Mouse (Mus musculus): ENCODE measurements around the gene Dgkg.

Gene Dgkg

DNA sequence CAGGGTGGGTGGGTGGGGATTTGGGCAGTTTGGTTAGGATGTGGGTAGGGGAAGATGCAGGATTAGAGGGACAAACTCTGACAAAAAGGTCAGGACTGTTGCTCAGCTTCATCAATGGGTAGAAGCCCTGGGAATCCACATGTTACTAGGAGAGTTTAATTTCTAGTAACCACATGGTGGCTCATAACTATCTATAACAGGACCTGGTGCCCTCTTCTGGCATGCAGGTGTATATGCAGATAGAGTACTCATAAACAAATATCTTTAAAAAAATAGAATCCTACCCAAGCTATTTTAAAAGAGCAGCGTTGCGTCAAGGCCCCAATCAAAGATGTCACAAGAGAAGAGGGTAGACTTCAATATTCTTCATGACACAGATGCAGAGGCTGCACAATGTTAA is 63.1 kb downstream of the Dgkg start:
- peak; percentile 8 for DNase-seq

DNA sequence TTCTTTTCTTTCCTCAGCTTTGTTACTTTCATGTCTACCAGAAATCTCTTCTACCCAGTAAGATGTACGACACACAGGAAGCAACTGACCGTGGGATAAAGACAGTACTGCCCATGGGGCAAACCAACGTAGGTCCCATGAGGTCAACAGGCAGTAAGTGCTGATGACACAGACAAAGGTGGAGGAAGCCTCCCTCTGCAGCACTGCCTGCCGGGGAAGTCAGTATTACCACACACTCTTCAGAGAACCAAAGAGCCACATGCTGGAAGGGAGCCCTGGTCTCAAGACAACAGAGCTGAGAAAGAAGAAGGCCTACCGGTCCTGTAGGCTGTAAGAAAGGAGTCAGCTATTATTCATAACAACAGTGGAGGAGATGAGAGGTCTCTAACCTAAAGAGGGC is 67.4 kb downstream of the Dgkg start:
- no peak for DNase-seq

DNA sequence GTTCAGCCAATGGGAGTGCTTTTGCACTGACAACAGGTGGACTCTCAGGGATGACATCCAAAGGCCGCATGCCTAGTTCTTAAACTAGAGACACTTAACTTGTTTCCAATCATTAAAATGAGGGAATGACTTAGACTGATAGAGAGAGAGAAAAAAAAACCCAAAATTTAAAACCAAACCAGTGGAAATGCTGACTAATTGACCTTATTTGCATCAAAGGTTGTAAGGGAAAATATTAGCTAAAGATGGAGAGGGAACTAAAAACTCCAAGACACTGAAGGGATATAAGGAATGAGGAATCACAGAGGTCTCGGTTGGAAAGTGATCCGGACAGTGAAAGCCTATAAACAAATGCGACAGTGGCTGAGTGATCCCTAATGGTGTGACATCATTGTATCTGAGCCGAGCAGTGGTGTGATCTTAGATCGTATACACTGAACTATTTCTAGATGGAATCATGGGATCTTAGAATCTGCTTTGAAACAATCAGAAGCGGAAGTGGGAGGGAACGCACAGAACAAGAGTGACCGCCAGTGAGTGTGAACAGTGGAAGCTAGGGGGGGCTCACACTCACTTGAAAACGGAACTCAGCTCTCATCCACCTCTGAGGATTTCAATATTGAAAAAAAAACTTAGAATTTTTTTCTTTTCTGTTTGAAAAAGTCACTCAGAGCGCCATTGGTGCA is 70.7 kb downstream of the Dgkg start:
- no peak for DNase-seq

DNA sequence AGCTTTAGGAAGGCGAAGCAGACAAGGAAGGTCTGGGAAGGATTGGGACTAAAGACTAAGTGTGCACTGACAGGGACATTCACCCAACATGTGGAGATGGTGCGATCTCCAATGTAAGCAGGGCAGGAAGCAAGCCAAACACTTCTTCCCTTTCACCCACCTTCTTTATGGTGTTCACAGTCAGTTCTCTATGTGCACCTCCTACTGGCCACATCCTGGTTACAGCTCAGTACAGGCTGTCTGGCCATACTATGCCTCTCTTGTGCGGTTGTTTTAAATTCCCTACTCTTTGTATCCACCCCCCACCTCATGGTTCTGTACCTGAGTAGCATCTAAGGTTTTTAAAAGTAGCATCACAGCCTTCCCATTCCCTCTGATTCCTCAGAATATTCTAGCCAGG is 71.5 kb downstream of the Dgkg start:
- no peak for DNase-seq

DNA sequence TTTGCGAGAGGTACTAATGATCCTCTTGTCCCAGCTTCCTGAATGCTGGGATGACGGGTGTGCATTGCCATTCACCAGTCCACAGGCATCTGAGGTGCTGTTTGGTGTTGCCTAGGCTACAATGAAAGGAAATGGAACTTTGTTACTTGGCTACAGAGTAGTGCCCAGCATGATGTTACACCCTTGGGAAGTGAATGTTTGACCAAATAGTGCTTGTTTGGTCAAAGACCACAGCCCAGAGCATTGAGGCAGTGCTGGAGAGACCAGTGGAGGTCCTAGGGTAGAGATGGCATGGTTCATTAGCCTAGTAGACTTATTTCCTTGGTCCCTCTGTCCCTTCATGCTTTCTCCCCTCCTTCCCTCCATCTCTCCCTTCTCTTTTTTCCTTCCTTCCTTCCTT is 73.6 kb downstream of the Dgkg start:
- DNase-seq, result no peak

DNA sequence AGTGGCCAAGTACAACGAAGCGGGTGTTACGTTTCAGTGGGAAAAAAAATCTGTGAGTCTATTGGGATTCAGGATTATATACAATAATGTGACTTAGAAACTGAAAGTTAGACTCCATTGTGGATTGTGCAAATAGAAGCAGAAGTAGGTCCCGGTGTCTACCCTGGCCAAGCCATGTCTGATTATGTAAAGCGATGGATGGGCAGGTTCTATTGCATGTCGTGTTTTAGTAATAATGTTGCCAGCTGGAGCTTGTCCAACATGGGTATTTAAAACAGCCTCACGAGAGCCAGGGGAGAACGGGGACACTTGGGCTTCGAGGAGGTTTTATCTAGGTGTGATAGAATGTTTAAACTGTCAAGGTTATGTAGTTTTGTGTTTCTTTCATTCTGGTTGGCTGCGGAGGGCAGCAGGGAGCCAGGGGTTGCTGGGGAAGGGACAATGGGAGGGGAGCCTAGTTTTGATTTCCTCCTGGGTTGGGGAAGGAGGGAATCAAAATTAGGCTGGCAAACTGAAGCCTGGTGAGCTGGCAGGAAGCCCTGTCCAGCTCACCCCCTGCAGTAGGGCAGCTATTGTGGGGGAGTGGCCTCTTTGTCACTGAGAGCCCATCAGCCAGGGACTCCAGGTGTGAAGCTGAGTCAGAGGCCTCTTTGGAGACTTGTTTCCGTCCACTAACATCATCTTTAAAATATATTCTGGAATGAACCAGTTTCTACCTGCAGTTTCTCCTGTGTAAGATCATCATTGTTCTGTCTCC is 74.7 kb downstream of the Dgkg start:
- no peak for DNase-seq

DNA sequence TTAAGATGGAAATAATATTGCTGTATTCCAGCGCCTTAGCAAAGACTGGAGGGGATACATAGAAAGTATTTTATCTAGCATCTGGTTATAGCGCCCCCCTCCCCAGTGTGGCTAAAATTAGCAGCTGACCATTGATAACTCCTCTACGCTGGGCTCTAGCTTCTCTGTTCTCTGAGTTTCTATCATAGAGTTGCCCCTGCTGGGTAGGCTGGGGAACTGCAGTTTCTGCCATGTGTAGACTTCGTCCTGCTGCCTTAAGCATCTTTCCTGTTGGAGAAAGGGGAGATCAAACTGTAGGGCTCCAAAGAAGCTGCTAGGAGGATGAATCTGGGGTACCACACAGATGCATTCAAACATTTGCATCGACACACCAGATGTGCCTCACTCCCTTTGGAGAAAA is 76.9 kb downstream of the Dgkg start:
- DNase-seq, result no peak

DNA sequence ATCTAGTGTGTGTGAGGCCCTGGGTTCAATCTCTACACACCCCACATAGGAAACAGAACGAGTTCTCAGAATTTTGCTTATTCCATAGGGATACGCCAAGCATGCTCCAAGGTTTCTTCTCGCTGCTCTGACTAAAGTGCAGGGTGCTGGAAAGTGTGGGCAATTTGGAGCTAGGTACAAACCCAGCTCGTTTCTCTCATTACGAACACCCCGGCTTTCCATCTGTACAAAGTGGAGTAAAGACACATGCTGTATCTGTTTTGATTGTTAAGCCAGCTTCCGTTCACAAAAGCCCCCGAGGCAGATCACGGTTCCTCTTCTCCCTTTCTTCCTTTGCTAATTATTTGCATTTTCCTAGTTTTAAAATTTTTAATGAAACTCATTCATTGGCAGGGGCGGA is 78.1 kb downstream of the Dgkg start:
- DNase-seq, result no peak

DNA sequence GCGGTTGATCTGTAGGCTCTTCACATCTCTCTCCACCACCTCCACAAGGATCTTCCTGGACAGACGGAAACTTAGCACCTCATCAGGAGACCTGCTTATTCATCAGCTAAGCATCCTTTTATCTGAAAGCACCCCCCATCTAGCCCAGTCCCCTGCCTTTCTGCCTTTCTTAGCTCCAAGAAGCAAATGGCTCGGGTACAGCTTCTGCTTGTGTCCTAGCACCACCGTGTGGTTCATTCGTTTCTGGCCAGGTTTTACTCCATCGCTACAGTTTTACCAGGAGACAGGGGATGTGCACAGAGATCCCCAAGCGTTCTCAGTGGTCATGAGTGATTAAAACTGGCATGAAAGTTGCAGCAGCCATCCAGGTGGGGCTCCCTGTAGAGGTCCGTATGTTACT is 79.4 kb downstream of the Dgkg start:
- no peak for DNase-seq

DNA sequence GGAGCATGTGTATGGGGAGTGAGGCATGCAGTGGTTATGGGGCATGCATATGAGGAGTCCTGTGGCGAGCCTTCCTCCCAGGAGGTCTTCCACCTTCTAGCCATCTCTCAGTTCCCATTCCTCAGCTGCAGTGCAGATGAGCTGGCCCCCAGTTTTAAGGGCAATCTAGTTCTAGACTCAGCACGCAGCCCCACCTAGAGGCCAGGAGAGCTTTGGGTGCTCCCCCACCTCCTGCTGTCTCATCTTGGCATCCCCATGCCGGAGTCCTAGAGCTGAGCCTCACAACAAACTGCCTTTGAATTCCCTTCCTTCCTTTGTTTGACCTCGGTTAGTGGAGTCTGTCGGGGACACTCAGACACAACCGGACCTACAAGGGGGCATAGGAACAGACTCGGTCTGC is 82.9 kb downstream of the Dgkg start:
- DNase-seq, result no peak

DNA sequence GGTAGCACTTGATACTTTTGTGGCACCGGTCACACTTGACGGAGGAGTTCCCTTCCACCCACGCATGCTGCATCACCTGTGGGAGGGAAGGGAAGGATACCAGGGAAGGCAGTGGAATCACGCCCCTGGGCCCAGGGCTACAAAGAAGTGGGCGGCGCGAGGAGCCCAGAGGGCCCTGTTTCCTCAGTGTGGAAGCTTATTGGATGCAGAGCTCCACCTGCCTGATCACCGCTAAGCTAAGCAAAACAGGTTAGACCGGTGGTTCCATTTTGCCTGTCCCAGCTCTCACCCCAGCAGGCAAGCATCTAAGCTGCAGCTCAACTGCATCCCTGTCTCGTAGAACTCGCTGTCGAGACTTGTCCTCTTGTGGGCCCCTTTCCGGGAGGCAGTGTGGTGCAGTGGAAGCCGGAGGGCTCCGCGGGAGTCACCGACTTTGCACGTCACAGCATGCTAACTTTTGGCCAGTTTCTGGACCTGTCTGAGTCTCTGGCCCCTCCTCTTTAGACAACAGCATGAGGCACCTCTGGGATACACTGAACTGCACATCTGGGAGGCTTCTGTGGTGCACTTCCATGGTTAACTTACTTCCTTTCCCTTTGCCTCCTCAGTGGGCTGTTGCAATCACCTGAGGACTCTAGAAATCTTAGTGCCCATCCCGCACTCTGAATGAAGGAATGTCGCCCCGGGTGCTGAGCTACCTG is 84.2 kb downstream of the Dgkg start:
- no peak for DNase-seq

DNA sequence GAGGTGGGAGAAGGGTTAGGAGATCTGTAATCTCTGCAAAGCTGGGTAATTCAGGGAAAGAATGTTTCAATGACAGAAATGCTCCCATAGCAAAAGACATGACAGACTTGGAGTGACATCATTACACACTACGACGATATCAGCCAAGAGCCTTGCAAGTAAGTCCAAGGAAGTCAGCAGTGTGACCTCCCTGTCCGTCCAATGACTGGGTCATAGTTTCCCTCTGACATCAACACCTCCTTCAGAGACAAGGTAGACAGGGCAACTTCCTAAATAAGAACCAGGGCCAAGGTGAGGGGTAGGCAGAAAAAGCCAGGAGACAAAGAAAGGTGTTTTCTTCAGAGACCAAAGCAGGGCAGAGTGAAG is 92.1 kb downstream of the Dgkg start:
- no peak for DNase-seq

DNA sequence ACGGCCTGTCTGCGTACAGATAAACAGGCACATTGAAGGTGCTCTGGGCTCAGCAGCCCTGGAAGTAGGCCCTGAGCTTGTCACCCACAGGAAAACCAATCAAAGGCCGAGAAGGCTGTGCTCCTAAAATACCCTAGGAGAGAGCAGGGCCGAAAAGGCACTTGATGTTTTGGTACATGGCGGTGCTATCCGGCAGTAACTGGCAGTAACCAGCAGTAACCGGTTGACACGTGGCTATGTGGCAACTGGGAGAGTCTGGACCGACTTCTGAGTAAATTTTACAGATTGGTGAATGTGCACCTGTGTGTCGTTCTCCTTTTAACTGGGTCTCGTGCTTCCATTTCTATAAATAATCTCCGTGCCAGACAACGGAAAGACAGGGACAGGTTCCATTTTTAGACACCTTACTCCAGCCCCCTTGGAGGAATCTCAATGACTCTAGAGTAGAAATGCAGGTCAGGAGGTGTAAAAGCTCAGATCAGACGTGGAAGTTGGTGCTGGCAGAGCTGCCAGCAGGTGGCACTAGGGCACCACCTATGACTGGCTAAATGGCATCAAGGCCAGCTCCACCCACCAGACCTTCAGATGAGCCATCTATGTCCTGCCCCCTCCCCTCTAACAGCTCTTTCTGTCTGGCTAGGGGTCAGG is 92.6 kb downstream of the Dgkg start:
- DNase-seq, result peak; percentile 72

DNA sequence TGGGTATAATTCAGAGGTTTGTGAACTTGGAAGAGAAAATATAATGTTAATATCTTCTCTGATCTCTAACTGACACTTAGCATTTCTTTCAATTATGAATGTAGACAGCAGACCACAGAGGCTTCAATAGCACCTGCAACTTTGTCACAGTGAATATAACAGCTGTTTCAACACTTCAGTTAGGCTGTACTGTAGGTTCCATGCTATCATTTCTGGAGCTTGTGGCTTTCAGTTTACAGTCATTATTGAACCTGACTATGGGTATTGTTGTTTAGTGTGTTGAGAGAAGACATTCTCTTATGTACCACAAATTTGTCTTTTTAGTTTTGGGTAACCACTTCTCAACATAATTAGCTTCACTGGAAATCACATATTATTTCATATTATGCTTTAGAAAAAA is 93.4 kb downstream of the Dgkg start:
- no peak for DNase-seq

DNA sequence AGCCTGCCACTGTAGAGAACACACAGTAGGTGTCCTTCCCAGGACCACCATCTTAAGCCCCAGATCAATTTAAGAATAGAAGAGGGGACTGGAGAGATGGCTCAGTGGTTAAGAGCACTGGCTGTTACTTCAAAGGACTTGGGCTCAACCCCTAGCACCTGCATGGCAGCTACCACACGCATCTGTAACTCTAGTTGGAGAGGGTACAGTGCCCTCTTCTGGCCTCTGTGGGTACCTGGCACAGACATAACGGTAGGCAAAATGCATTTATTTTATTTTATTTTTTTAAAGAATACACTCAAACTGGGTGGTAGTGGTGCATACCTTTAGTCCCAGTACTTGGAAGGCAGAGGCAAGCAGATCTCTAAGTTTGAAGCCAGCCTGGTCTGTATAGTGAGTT is 102.0 kb downstream of the Dgkg start:
- peak; percentile 50 for DNase-seq

DNA sequence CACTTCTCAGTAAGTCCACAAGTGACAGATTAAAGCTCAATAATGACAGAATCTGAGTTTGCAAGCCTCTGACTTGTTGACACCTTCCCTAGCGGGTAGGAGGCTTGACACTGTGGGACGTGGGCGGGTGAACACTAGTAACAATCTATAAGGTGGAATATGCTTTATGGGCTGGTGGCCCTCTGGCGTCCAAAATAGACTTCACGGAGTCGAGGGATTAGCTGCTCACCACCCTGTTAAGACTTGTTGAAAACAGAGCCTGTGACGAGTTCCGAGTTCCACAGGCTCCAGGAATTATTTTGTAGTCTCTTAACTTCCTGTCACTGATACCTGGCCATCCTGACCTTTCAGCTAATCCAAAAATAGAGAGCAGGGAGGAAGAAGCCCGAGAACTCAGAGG is 104.7 kb downstream of the Dgkg start:
- no peak for DNase-seq

DNA sequence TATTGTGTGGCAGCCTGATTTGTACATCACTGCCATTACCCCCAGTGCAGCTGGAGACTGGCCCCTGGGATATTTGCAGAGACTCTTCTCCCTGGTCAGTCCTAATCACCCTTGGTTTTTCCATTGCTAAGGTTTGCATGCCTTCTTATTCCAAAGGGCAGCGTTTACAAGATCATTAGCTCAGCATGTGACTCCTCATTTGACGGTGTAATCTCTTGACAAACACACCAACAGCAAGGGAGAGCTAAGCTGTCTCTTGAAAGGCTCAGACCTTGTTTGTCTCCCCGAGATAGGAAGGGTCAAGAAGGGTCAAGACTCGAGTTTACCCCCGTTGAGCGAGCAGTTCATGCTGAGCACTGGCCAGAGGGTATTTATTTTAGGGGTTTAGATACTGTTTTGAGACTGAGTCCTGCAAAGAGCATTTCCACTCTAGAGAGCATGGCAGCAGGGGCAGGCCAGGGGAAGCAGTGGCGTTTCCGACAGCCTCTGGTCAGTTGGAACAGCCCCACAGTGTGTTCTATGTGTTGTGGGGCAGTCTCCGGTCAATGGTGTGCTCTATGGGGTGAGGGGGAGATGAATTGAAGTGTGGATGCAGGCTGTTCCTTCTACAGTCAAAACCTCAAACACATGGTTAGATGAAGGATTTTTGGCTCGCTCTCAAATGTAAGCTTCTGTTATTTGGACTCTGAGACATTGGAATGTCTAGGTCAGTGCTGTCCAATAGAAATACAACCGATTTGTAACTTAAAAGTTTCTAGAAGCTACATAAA is 105.6 kb downstream of the Dgkg start:
- no peak for DNase-seq

DNA sequence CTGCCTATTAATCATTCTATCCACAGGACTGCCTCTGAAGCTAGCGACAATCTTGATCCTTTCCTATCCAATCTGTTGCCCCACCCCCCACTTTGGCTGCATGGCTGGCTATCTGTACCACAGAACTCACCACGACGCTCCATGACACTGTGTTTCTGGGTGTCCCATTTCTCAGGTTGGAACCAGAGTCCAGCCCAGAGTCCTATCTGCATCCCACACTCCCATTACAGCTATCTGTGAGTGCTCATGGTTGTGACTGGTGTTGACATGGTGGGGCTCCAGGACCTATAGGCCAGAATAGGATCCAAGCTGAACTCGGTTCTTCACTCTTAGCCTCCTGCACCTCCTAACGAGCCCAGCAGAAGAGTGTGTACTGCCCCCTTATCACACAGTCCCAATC is 107.7 kb downstream of the Dgkg start:
- no peak for DNase-seq

DNA sequence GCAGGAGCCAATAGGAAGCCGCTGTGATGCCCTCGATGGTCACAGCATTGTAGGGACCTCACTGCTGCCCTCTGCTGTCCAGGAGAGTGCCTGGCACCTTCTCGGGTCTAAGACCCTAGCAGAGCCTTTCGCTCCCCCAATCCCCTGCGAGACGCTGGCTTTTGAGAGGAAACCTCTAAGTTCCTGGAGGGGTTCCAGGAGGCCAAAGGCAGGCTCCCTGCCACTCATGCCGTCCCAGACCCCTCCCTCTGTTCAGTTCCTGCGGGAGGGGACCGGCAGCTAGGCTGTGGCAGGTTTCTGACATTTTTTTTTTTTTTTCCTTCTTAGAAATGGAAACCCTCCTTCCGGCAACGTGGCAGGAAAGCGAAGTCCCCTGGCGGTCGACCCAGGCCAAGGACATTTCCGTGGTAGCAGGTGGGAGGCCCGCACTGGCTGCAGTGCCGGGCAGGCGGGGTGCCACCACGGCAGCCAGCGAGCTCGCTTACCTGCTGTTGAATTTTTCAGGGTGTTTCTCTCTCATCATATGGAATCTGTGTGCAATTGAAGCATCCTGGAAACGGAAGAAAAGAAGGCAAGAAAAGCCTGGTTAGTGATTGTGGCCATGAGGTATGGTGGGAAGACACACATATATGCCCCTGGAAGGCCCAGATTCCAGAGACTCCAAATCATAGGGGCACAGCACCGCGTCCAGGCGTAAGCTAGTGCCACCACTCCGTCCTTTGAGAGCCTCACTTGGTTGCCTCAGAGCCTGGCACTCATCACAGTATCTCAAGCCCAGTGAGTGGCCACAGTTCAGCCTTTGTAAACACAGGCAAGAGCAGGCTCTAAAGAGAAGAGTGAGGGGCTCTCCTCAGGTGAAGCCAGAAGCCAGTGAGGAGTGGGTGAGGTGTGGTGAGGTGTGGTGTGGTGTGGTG is 108.6 kb downstream of the Dgkg start:
- peak; percentile 90 for DNase-seq

DNA sequence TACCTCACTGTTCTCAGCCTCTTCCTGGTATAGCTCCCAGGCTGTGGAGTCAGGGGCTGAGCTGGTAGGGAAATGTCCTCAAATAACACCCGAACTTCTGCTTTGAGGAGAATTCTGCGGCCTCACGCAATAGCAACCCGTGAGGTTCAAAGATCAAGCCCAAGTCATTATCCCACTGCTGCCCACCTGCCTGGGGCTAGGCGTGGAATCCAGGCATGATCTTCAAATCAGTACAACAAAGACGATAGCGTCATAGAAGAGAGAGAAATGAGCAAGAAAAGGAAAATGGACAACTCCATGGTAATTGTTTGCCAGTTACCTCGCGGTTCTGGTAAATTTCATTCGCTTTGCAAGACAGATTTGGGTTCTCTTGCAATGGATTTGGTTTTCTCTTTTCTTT is 109.3 kb downstream of the Dgkg start:
- DNase-seq, result no peak

DNA sequence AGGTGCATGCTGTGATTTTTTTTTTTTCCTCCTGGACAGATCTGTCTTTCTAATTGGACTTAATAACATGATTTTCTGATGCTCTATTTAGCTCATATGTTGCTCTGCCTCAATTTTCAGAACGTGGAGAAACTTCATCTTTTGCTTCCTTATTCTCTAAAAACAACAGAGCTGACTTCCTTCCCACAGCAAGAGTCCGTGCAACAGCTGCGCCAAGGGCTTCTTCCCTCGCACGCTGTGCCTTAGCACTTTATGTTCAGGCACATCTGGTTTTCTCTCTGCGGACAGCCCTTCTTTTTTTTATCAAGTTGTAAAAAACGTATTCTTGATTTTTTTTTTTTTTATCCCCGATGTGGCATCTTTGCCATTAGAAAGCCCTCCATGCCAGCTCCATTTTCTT is 111.2 kb downstream of the Dgkg start:
- DNase-seq, result no peak

DNA sequence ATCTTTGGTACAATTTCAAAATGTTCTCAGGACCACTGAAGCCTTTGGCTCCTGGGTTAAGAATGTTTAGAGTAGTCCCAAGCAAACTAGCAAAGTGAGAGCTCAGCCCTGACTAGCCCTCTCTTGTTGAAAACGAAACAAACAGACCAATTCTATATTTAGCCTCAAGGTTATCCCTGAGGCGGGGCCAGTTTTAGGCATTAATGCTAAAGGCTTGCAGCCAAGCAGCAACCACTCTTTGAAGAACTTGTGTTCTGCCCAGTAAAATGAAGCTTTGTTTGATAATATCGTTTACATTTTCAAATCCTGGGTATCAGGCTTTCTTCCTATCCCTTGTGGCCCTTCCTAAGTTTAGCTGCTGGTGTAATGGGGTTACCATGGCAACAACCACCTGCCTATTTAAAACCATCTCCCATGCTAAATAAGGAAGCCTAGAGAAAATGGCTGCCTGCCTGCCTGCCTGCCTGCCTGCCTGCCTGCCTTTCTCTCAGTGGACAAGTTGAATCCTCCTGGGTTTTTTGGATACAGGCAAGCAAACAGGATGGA is 111.9 kb downstream of the Dgkg start:
- DNase-seq, result no peak

Data from thymus, postnatal 25 days (tissue).